Mouse (Mus musculus) limb, embryonic 14.5 days (tissue): ENCODE data around the gene C2. TPM values are rescaled to one million over a fixed set of nuclear protein-coding genes. Genes with fewer than 3 reads are reported as not detected.

ENCODE experiments used
- ATAC-seq: fragments of 200-750 bp; cut with Nextera tagmentation; 2 replicates; pipeline ENCODE4 v1.8.0; 2017; ENCODE audit warnings: low read depth, moderate number of reproducible peaks, moderate TSS enrichment; ENCODE audit not compliant: low FRiP score
- DNase-seq: peaks from one replicate; pipeline ENCODE4 v3.0.0-alpha.2; 2015; ENCODE audit warnings: low spot score
- H3K27ac ChIP-seq: fragments of 300-500 bp; sonication (generic); replicated peaks from 2 replicates; pipeline ENCODE4 v1.5.1; 2014; ENCODE audit warnings: low read depth, mild to moderate bottlenecking, low read length, moderate library complexity, mixed read lengths
- H3K27me3 ChIP-seq: fragments of 300-500 bp; sonication (generic); 2 replicates; pipeline ENCODE4 v1.6.1; 2014; ENCODE audit warnings: low read length, mixed read lengths; ENCODE audit not compliant: control insufficient read depth, insufficient read depth
- H3K36me3 ChIP-seq: fragments of 300-500 bp; sonication (generic); 2 replicates; pipeline ENCODE4 v1.6.1; 2014; ENCODE audit warnings: mild to moderate bottlenecking, low read length, moderate library complexity, mixed read lengths; ENCODE audit not compliant: control insufficient read depth, insufficient read depth
- H3K4me1 ChIP-seq: fragments of 300-500 bp; sonication (generic); 2 replicates; pipeline ENCODE4 v1.6.1; 2014; ENCODE audit warnings: antibody characterized with exemption, low read length, mixed read lengths; ENCODE audit not compliant: control insufficient read depth, insufficient read depth
- H3K4me2 ChIP-seq: fragments of 300-500 bp; sonication (generic); replicated peaks from 2 replicates; pipeline ENCODE4 v1.6.1; 2014; ENCODE audit warnings: low read depth, mild to moderate bottlenecking, low read length, moderate library complexity; ENCODE audit not compliant: severe bottlenecking
- H3K4me3 ChIP-seq: fragments of 300-500 bp; sonication (generic); replicated peaks from 2 replicates; pipeline ENCODE4 v1.5.1; 2014; ENCODE audit warnings: low read length
- H3K9ac ChIP-seq: fragments of 300-500 bp; sonication (generic); 2 replicates; pipeline ENCODE4 v1.6.1; 2014; ENCODE audit warnings: mild to moderate bottlenecking, low read depth, low read length, moderate library complexity; ENCODE audit not compliant: severe bottlenecking
- H3K9me3 ChIP-seq: fragments of 300-500 bp; sonication (generic); 2 replicates; pipeline ENCODE4 v1.6.1; 2016; ENCODE audit warnings: low read length; ENCODE audit not compliant: control insufficient read depth
- POLR2A ChIP-seq: fragments of 200-500 bp; IDR thresholded peaks from 2 replicates; pipeline ENCODE4 v1.8.0; 2012; ENCODE audit warnings: inconsistent platforms, mild to moderate bottlenecking, moderate library complexity, borderline replicate concordance; ENCODE audit not compliant: insufficient read depth, insufficient read length; ENCODE audit errors: extremely low read depth
- WGBS: fragments of 180-500 bp; shearing (Covaris S2); extraction: QIAGEN DNeasy Blood & Tissue Kit; methylation state at CpG from one replicate; pipeline ENCODE4 v1.1.7; 2014; 5-methylcytosine and 5-hydroxymethylcytosine counted together
- polyA plus RNA-seq, 2 experiments: library from polyadenylated mRNA; depleted of rRNA in 1 of 2; stranded (reverse) in 1 of 2; unstranded in 1 of 2; fragments of >200 nt; fragmentation: Nextera tagmentation in 1 of 2; extraction: Ambion mirVana in 1 of 2; gene quantifications; 2 replicates each; pipeline versions ENCODE4 v1.2.1 to v1.2.3; 2012 to 2014

C2 gene
- polyA plus RNA-seq, 2 experiments: 4.7 to 4.9 TPM

GRCm38 (mm10) chr17:34893072-34893824, 4.8 kb downstream of the C2 start:
- H3K4me3 ChIP-seq: peak overlapping the region; percentile 78
- peak overlapping the region; percentile 61 for H3K27ac ChIP-seq
- peak overlapping the region; percentile 87 for H3K4me2 ChIP-seq
- peaks cover 8% of the 10 kb centered on the region for H3K36me3 ChIP-seq
- no peak for DNase-seq
- H3K4me1 ChIP-seq: peaks cover 26% of the 10 kb centered on the region
- TF ChIP-seq POLR2A: no peak
- 72% methylated on average over 12 of the region's 12 CpGs for WGBS
- no peak for ATAC-seq
- no peaks in the 10 kb centered on the region for H3K27me3 ChIP-seq
- no peaks in the 10 kb centered on the region for H3K9me3 ChIP-seq
- H3K9ac ChIP-seq: 0 out of 2 replicates have a peak overlapping the region, but pooled peaks have one; percentile 86

GRCm38 (mm10) chr17:34891377-34891776, 6.7 kb downstream of the C2 start:
- TF ChIP-seq POLR2A: no peak
- H3K9ac ChIP-seq: no peak overlapping the region
- no peak overlapping the region for H3K4me3 ChIP-seq
- ATAC-seq (no peak), DNase-seq (no peak)
- H3K4me2 ChIP-seq: no peak overlapping the region
- H3K27me3 ChIP-seq: no peaks in the 10 kb centered on the region
- H3K27ac ChIP-seq: no peak overlapping the region
- H3K36me3 ChIP-seq: peaks cover 5% of the 10 kb centered on the region
- peaks cover 17% of the 10 kb centered on the region for H3K4me1 ChIP-seq
- H3K9me3 ChIP-seq: no peaks in the 10 kb centered on the region
- 91% methylated on average over 2 of the region's 2 CpGs for WGBS

- no peak for DNase-seq
- TF ChIP-seq POLR2A: no peak
Observed at GRCm38 (mm10) chr17:34890074-34890743, 7.9 kb downstream of the C2 start.

GRCm38 (mm10) chr17:34887942-34888341, 10.1 kb downstream of the C2 start:
- Histone ChIP-seq H3K36me3 (no peaks in the 10 kb centered on the region), H3K27ac (no peak overlapping the region), H3K4me2 (no peak overlapping the region), H3K9ac (no peak overlapping the region), H3K4me3 (no peak overlapping the region), H3K9me3 (no peaks in the 10 kb centered on the region), H3K4me1 (peaks cover 6% of the 10 kb centered on the region; the same call in 1 of the 2 replicates), H3K27me3 (no peaks in the 10 kb centered on the region)
- WGBS: 78% methylated on average over 5 of the region's 5 CpGs
- DNase-seq (no peak), ATAC-seq (no peak)
- TF ChIP-seq POLR2A: no peak

More at GRCm38 (mm10) chr17:34890074-34890743, 7.9 kb downstream of the C2 start:
- Histone ChIP-seq H3K4me3 (no peak overlapping the region), H3K27ac (no peak overlapping the region), H3K9me3 (no peaks in the 10 kb centered on the region), H3K4me1 (peaks cover 5% of the 10 kb centered on the region), H3K4me2 (no peak overlapping the region), H3K9ac (no peak overlapping the region), H3K36me3 (no peaks in the 10 kb centered on the region), H3K27me3 (no peaks in the 10 kb centered on the region)
- ATAC-seq: no peak
- 82% methylated on average over 12 of the region's 12 CpGs for WGBS

- Histone ChIP-seq H3K9me3 (no peaks in the 10 kb centered on the region), H3K4me2 (no peak overlapping the region), H3K27me3 (no peaks in the 10 kb centered on the region), H3K4me3 (no peak overlapping the region), H3K36me3 (no peaks in the 10 kb centered on the region), H3K4me1 (peaks cover 6% of the 10 kb centered on the region; the same call in 1 of the 2 replicates), H3K27ac (no peak overlapping the region), H3K9ac (no peak overlapping the region)
- WGBS: 78% methylated on average over 3 of the region's 3 CpGs
- TF ChIP-seq POLR2A: no peak
- ATAC-seq: no peak
- no peak for DNase-seq
Observed at GRCm38 (mm10) chr17:34885615-34886014, 12.4 kb downstream of the C2 start.
